In genomic region chr11:89337910-89338309, GRCm38 (mm10) we compare ENCODE assay signal across 34 mouse cellular contexts. TPM values are rescaled to one million over a fixed set of nuclear protein-coding genes. Genes with fewer than 3 reads are reported as not detected.
DNase-seq lines count a peak whose midpoint lies in the region; ATAC-seq and TF ChIP-seq lines count a peak whose summit lies in the region.
"Had no signal": no experiment of that assay in that cellular context is flagged by ENCODE, and none has a peak within 500 bp of the region (broad histone marks: within the 10 kb centered on the region; RNA-seq: fewer than 3 reads in every experiment).

No protein-coding gene starts in this region.

- no peaks in the 10 kb centered on the region for H3K4me1 ChIP-seq in liver, embryonic 14.5 days (replicated peaks; ENCODE audit: control insufficient read depth in 2 of 2, insufficient read depth in 2 of 2, low read length in 1 of 2)
- H3K4me1 ChIP-seq: hindbrain, embryonic 15.5 days; limb, embryonic 12.5 days; midbrain, embryonic 15.5 days; stomach, embryonic 15.5 days had no signal

- DNase-seq in adrenal gland, adult 2 months, result peak; percentile 3
- DNase-seq in adrenal gland, adult 8-10 months, result no peak
- DNase-seq in testis, postnatal 14 days (ENCODE audit: low spot score), result peak; percentile 13
- DNase-seq in testis, postnatal 10 days (ENCODE audit: low spot score), result no peak
- peak; percentile 32 to 51 (median 37) for DNase-seq in liver, embryonic 14.5 days (ENCODE audit: low read depth in 3 of 3, low spot score in 3 of 3)
- no peak for DNase-seq in urinary bladder, postnatal 10 days (ENCODE audit: low spot score)
- DNase-seq in left cerebral cortex, postnatal 14 days (ENCODE audit: low spot score in 2 of 2), result no peak
- no peak for DNase-seq in lung, postnatal 36 days
- DNase-seq: cerebellum, adult 8-10 months; cerebellum, postnatal 25 days; gastrocnemius, postnatal 36 days; heart, adult 2 months; heart, postnatal 14 days; kidney, adult 11 months; kidney, postnatal 14 days; lung, adult 18-20 months; lung, postnatal 14 days; right cerebral cortex, postnatal 25 days; thymus, adult 18-20 months; thymus, postnatal 25 days had no signal

- TF ChIP-seq CTCF in liver, embryonic 14.5 days (IDR thresholded peaks at IDR 0.05; ENCODE audit: low read depth), result no peak

- no peaks in the 10 kb centered on the region for H3K9me3 ChIP-seq in liver, embryonic 14.5 days (ENCODE audit: control insufficient read depth, low read length)
- H3K9me3 ChIP-seq: forebrain, embryonic 10.5 days; forebrain, embryonic 15.5 days; heart, embryonic 13.5 days; hindbrain, embryonic 10.5 days; hindbrain, embryonic 15.5 days; midbrain, embryonic 10.5 days; midbrain, embryonic 15.5 days; stomach, embryonic 15.5 days had no signal

- peak; percentile 70 for TF ChIP-seq EP300 in liver, embryonic 14.5 days (IDR thresholded peaks at IDR 0.05; ENCODE audit: low read depth)

- no peak overlapping the region for H3K4me3 ChIP-seq in liver, embryonic 14.5 days (ENCODE audit: insufficient read depth in 1 of 2, low read depth in 2 of 2, low read length in 2 of 2)
- H3K4me3 ChIP-seq: forebrain, embryonic 10.5 days; forebrain, embryonic 15.5 days; heart, adult 2 months; heart, embryonic 13.5 days; hindbrain, embryonic 10.5 days; hindbrain, embryonic 15.5 days; limb, embryonic 12.5 days; midbrain, embryonic 10.5 days; midbrain, embryonic 15.5 days; stomach, embryonic 15.5 days had no signal

- H3K9ac ChIP-seq in liver, embryonic 14.5 days (replicated peaks), result no peak overlapping the region
- H3K9ac ChIP-seq: forebrain, embryonic 15.5 days; heart, embryonic 13.5 days; hindbrain, embryonic 15.5 days; limb, embryonic 12.5 days; midbrain, embryonic 15.5 days; stomach, embryonic 15.5 days had no signal

- no peaks in the 10 kb centered on the region for H3K27me3 ChIP-seq in liver, embryonic 14.5 days (ENCODE audit: control insufficient read depth, insufficient read depth, low read length)
- H3K27me3 ChIP-seq: forebrain, embryonic 15.5 days; heart, embryonic 13.5 days; hindbrain, embryonic 15.5 days; midbrain, embryonic 15.5 days; Patski; stomach, embryonic 15.5 days had no signal

- H3K36me3 ChIP-seq in liver, embryonic 14.5 days (replicated peaks; ENCODE audit: control insufficient read depth, insufficient read depth, low read depth), result no peaks in the 10 kb centered on the region
- H3K36me3 ChIP-seq: forebrain, embryonic 10.5 days; forebrain, embryonic 15.5 days; G1E; heart, embryonic 13.5 days; hindbrain, embryonic 10.5 days; hindbrain, embryonic 15.5 days; limb, embryonic 12.5 days; midbrain, embryonic 10.5 days; midbrain, embryonic 15.5 days; stomach, embryonic 15.5 days had no signal

- H3K4me2 ChIP-seq in liver, embryonic 14.5 days (ENCODE audit: low read depth), result no peak overlapping the region
- H3K4me2 ChIP-seq: forebrain, embryonic 15.5 days; heart, embryonic 13.5 days; hindbrain, embryonic 15.5 days; limb, embryonic 12.5 days; midbrain, embryonic 15.5 days; stomach, embryonic 15.5 days had no signal

- intact Hi-C loops in left cerebral cortex, postnatal 14 days (cut with DNase I), result no loop called here

- H3K27ac ChIP-seq in liver, embryonic 14.5 days, result no peak overlapping the region
- H3K27ac ChIP-seq: forebrain, embryonic 10.5 days; forebrain, embryonic 15.5 days; heart, adult 2 months; heart, embryonic 13.5 days; hindbrain, embryonic 10.5 days; hindbrain, embryonic 15.5 days; limb, embryonic 12.5 days; midbrain, embryonic 10.5 days; midbrain, embryonic 15.5 days; stomach, embryonic 15.5 days had no signal

- peak; percentile 78 for ATAC-seq in liver, embryonic 14.5 days (ENCODE audit: insufficient read depth)
- ATAC-seq: forebrain, embryonic 15.5 days; inflammation-experienced regulatory T-cells, adult 6 months; midbrain, embryonic 15.5 days; Patski had no signal

RNA-seq across cellular contexts. Expression of gene Nog, which starts 35.8 kb away (rescaled TPM):
- total RNA-seq in adrenal gland, adult 2 months (2021), result under 1 TPM; 0.21 to 0.37 TPM
- polyA plus RNA-seq in adrenal gland, adult 2 months (2012; rRNA removed), result 1.2 and 2.1 TPM in 2 replicates
- total RNA-seq in adrenal gland, adult 8-10 months (2022), result under 1 TPM in 3 of 4 experiments, not detected in 1; 0.22 to 0.61 (median 0.49) TPM
- 0.04 and 0.05 TPM in 2 replicates for polyA plus RNA-seq in liver, embryonic 14.5 days (2012; rRNA removed)
- polyA plus RNA-seq in liver, embryonic 14.5 days (2014; fragmentation: Nextera tagmentation; extraction: Ambion mirVana), result not detected in 2 replicates
- total RNA-seq in left cerebral cortex, postnatal 14 days (2021), result 10 to 100 TPM; 15.6 to 17.1 TPM
- total RNA-seq: G1E; megakaryocyte progenitor cell, adult 5-6 weeks; neutrophil, adult 5-6 weeks had no signal
- polyA plus RNA-seq: G1E; inflammation-experienced regulatory T-cells, adult 6 months had no signal

Comparison
In these comparisons a context has a peak if more than half of its experiments do, and no peak if none do; other contexts are left out.
1. DNase-seq: peak in adrenal gland, adult 2 months (single experiment), testis, postnatal 14 days (single experiment) and liver, embryonic 14.5 days (3 of 3); none in adrenal gland, adult 8-10 months (single experiment), testis, postnatal 10 days (single experiment), urinary bladder, postnatal 10 days (single experiment), left cerebral cortex, postnatal 14 days (0 of 2) and lung, postnatal 36 days (single experiment).
2. RNA of gene Nog, which starts 35.8 kb away (total RNA-seq): 15.6 to 17.1 TPM in left cerebral cortex, postnatal 14 days; 0.22 to 0.61 TPM in adrenal gland, adult 8-10 months and 0.21 to 0.37 TPM in adrenal gland, adult 2 months; every median in the first group is over 10 times any median in the second.